Mouse (Mus musculus): ENCODE measurements around the gene Nup88. TPM values are rescaled to one million over a fixed set of nuclear protein-coding genes. Genes with fewer than 3 reads are reported as not detected.
A peak's percentile ranks its signal among the peaks of the same experiment; 100 is the strongest.

Nup88 gene
- polyA plus RNA-seq, 1 experiment from 2014 or later = 180 TPM

DNA sequence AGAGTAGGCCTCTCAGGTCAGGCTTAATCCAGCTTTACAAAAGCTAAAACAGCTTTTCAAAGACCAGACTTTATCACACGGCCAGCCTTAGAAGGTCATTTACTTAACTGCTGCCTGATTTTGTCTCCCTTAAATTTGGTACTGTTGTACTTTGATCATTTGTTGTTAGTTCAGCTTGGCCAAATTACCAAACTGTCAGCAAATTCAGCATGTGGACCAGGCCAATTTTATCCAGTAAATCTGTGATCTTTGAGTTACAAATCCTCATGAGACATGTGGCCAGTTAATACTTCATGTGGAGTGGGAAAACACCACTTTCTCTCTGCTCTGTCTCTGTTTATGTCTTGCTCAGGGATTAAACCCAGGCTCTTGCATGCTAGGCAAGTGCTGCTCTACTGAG lies 2.8 kb upstream of the Nup88 start:
- peaks cover 13% of the 10 kb centered on the region for H3K36me3 ChIP-seq (ENCODE audit: control insufficient read depth, insufficient read depth, low read length)
- 65% methylated on average over 1 of the region's 1 CpGs for WGBS

DNA sequence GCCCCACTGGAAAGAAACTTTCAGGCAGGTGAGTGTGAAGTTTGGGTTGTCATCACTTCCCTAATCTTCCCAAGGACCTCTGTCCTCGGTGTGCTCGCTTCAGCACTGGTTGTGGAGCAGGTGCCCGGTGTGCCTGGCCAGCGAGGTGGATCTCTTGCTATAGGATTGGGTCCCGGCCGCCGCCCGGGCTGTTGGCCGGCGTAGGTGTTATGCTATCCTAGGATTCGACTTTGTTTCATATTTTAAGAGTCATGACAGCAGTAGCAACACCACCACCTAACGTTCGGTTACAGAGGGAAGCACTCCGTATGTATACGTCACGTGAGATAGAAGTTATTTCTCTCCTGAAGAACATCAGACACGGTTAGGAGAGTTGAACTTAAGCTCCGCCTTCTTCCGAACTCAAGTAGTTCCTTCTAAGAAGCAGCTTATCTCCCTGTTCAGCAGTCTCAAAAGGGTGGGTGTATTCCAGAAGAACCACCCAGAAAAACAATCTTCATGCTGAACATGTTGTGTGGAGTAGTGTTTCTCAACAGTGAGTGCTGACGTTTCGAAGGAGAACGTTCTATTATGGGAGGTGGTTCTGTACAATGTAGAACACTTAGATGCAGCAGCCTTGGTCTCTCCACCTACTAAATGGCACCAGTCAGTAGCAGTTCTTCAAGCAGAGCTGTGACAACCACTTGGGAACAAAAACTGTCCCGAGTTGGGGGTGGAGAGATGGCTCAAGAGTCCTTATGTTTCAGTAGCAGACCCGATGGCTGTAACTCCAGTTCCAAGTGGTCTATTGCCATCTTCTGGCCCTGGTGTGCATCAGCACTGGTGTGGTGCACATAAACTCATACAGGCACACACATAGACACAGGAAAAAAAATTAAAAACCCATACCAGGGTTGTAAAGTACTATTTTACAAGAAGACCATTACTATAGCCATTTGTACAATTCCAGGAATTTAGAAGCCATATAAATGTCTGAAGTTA lies 1.1 kb upstream of the Nup88 start:
- Histone ChIP-seq H3K27me3 (ENCODE audit: control insufficient read depth, insufficient read depth, low read length) (no peaks in the 10 kb centered on the region), H3K9ac (ENCODE audit: low read length) (peak overlapping the region; percentile 71), H3K4me1 (ENCODE audit: control insufficient read depth, insufficient read depth, low read length) (peaks cover 12% of the 10 kb centered on the region), H3K36me3 (ENCODE audit: control insufficient read depth, insufficient read depth, low read length) (0 out of 2 replicates have a peak, but pooled peaks cover 6% of the 10 kb centered on the region), H3K27ac (ENCODE audit: low read depth, low read length) (peak overlapping the region; percentile 80; the same call in 1 of the 2 replicates), H3K4me2 (peak overlapping the region; percentile 90), H3K4me3 (ENCODE audit: low read depth, low read length) (peak overlapping the region; percentile 90), H3K9me3 (ENCODE audit: control insufficient read depth, low read length) (no peaks in the 10 kb centered on the region)
- no peak for DNase-seq (ENCODE audit: low spot score, missing footprints)
- WGBS = 18% methylated on average over 24 of the region's 24 CpGs
- ATAC-seq (ENCODE audit: low FRiP score) = no peak; the same call in 1 of the 2 replicates

More for the DNA sequence above, 2.8 kb upstream of the Nup88 start:
- H3K27ac ChIP-seq (ENCODE audit: low read depth, low read length) = no peak overlapping the region
- H3K4me1 ChIP-seq (ENCODE audit: control insufficient read depth, insufficient read depth, low read length) = peaks cover 10% of the 10 kb centered on the region
- no peaks in the 10 kb centered on the region for H3K27me3 ChIP-seq (ENCODE audit: control insufficient read depth, insufficient read depth, low read length)
- H3K4me2 ChIP-seq = no peak overlapping the region
- no peak overlapping the region for H3K9ac ChIP-seq (ENCODE audit: low read length)
- no peak overlapping the region for H3K4me3 ChIP-seq (ENCODE audit: low read depth, low read length)
- DNase-seq (ENCODE audit: low spot score, missing footprints) (no peak), ATAC-seq (ENCODE audit: low FRiP score) (no peak)
- H3K9me3 ChIP-seq (ENCODE audit: control insufficient read depth, low read length) = no peaks in the 10 kb centered on the region

DNA sequence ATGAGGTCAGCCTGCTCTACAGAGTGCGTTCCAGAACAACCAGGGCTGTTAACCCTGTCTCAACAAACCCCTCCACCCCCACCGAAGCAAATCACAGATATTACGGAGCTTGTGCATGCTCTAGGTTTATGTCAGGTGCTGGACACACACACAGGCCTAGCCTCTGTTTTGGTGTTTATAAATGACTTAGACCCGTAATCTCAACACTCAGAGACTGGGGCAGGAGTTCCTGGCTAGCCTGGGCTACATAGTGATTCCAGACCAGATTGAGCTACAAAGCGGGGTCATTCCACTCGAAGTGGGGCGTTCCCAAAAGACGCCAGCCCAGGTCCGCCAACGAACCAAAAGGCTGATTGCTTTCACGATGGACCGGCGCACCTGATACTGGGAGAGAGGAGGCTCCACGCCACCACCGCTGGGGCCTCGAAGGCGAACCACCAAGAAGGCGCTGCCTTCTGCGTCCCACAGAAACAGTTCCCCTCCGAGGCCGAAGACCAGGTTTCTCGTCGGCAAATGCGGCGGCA lies 440 bp downstream of the Nup88 start:
- WGBS = 1% methylated on average over 25 of the region's 25 CpGs
- Histone ChIP-seq H3K27ac (ENCODE audit: low read depth, low read length) (peak overlapping the region; percentile 58), H3K9me3 (ENCODE audit: control insufficient read depth, low read length) (no peaks in the 10 kb centered on the region), H3K9ac (ENCODE audit: low read length) (peak overlapping the region; percentile 88), H3K4me3 (ENCODE audit: low read depth, low read length) (peak overlapping the region; percentile 90), H3K4me2 (peak overlapping the region; percentile 76), H3K27me3 (ENCODE audit: control insufficient read depth, insufficient read depth, low read length) (no peaks in the 10 kb centered on the region), H3K36me3 (ENCODE audit: control insufficient read depth, insufficient read depth, low read length) (peaks cover 16% of the 10 kb centered on the region), H3K4me1 (ENCODE audit: control insufficient read depth, insufficient read depth, low read length) (peaks cover 12% of the 10 kb centered on the region)
- DNase-seq (ENCODE audit: low spot score, missing footprints) = peak; percentile 92
- ATAC-seq (ENCODE audit: low FRiP score) = peak; percentile 20

DNA sequence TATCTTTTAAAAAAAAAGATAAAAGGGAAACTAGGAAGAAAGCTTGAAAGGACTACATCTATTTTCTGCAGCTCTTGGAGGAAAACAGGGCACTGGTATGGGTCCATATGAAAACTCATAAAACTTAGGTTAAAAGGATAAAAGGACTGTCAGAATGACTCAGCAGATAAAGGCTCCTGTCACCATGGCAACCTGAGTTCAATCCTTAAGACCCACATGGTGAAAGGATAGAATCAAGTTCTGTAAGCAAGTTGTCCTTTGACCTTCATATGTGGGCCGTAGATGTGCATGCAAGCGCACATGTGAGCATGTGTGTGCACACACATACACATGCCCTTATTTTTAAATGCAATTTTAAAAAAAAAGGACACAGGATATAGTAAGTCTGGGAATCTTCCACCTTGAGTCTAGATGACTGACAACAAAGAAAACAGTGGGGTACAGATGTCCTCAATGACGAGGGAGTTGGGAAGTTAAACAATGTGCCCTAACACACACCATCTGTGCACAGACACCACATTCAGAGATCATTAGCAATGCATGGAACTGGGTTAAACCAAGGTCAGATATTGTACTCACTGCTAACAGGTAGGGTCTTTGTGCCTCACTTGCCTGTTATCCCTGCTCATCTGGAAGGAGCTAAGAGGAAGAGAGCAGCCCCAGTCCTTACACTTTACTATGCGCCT lies 5.4 kb downstream of the Nup88 start:
- ATAC-seq (ENCODE audit: low FRiP score) = no peak
- no peak overlapping the region for H3K4me2 ChIP-seq
- H3K9ac ChIP-seq (ENCODE audit: low read length) = no peak overlapping the region
- H3K27ac ChIP-seq (ENCODE audit: low read depth, low read length) = no peak overlapping the region
- H3K4me3 ChIP-seq (ENCODE audit: low read depth, low read length) = no peak overlapping the region
- H3K9me3 ChIP-seq (ENCODE audit: control insufficient read depth, low read length) = no peaks in the 10 kb centered on the region
- H3K27me3 ChIP-seq (ENCODE audit: control insufficient read depth, insufficient read depth, low read length) = no peaks in the 10 kb centered on the region
- peaks cover 12% of the 10 kb centered on the region for H3K4me1 ChIP-seq (ENCODE audit: control insufficient read depth, insufficient read depth, low read length)
- DNase-seq (ENCODE audit: low spot score, missing footprints) = no peak
- 77% methylated on average over 4 of the region's 4 CpGs for WGBS
- H3K36me3 ChIP-seq (ENCODE audit: control insufficient read depth, insufficient read depth, low read length) = peaks cover 17% of the 10 kb centered on the region

- Histone ChIP-seq H3K9ac (ENCODE audit: low read length) (no peak overlapping the region), H3K27me3 (ENCODE audit: control insufficient read depth, insufficient read depth, low read length) (no peaks in the 10 kb centered on the region), H3K4me1 (ENCODE audit: control insufficient read depth, insufficient read depth, low read length) (no peaks in the 10 kb centered on the region), H3K4me2 (no peak overlapping the region), H3K9me3 (ENCODE audit: control insufficient read depth, low read length) (no peaks in the 10 kb centered on the region), H3K4me3 (ENCODE audit: low read depth, low read length) (no peak overlapping the region), H3K27ac (ENCODE audit: low read depth, low read length) (no peak overlapping the region), H3K36me3 (ENCODE audit: control insufficient read depth, insufficient read depth, low read length) (peaks cover 24% of the 10 kb centered on the region)
- no peak for DNase-seq (ENCODE audit: low spot score, missing footprints)
- ATAC-seq (ENCODE audit: low FRiP score) = no peak
- 91% methylated on average over 5 of the region's 5 CpGs for WGBS
These were observed 8.8 kb downstream of the Nup88 start for GRCm38 (mm10) chr11:70960786-70961554.

- Histone ChIP-seq H3K36me3 (ENCODE audit: control insufficient read depth, insufficient read depth, low read length) (peaks cover 27% of the 10 kb centered on the region; the same call in 1 of the 2 replicates), H3K27ac (ENCODE audit: low read depth, low read length) (no peak overlapping the region), H3K4me1 (ENCODE audit: control insufficient read depth, insufficient read depth, low read length) (no peaks in the 10 kb centered on the region), H3K4me2 (no peak overlapping the region), H3K4me3 (ENCODE audit: low read depth, low read length) (no peak overlapping the region), H3K9ac (ENCODE audit: low read length) (no peak overlapping the region), H3K27me3 (ENCODE audit: control insufficient read depth, insufficient read depth, low read length) (no peaks in the 10 kb centered on the region), H3K9me3 (ENCODE audit: control insufficient read depth, low read length) (no peaks in the 10 kb centered on the region)
- WGBS = 91% methylated on average over 4 of the region's 4 CpGs
- DNase-seq (ENCODE audit: low spot score, missing footprints) (no peak), ATAC-seq (ENCODE audit: low FRiP score) (no peak)
These were observed 15.1 kb downstream of the Nup88 start for GRCm38 (mm10) chr11:70954711-70955110.

DNA sequence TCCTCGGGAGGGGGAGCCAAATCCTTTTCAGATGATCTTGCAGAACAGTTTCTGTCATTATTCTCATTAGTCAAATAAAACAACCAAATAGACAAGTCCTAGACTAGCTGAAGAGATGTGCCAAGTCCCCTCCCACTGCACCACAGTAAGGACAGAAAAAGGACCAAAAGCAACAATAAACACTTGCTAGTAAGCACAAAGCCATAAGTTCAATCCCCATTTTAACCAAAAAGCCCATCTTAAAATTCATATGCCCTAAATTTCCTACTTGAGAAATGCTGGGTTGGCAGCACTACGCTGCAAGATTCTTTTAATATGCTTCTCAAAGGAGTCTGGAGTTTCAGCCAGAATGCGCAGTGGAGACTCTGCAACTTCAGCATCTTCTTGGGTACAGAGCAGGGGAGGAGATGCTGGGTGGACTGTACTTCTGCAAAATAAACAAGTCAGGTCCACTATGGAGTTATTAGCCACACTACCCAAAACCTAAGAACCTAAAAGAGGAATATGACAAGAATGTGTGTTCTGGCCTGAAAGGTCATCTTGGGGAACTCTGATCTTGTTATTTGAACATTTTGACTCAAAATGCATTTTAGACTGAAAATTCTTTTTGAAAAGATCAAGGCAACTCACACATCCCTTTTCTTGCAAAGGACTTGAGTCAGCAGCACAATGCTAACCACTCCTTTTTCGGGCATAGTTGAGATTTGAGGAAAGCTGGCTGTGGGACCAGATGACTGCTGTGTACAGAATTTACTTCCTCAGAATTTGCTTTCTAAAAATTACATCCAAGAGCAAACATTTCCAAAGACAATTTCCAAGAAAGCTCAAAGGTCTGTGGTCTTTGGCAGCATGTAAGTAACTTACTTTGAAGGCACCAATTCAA lies 24.6 kb downstream of the Nup88 start:
- DNase-seq (ENCODE audit: low spot score, missing footprints) = peak; percentile 78
- Histone ChIP-seq H3K9ac (ENCODE audit: low read length) (no peak overlapping the region), H3K9me3 (ENCODE audit: control insufficient read depth, low read length) (no peaks in the 10 kb centered on the region), H3K27me3 (ENCODE audit: control insufficient read depth, insufficient read depth, low read length) (no peaks in the 10 kb centered on the region), H3K4me1 (ENCODE audit: control insufficient read depth, insufficient read depth, low read length) (no peaks in the 10 kb centered on the region), H3K27ac (ENCODE audit: low read depth, low read length) (no peak overlapping the region), H3K36me3 (ENCODE audit: control insufficient read depth, insufficient read depth, low read length) (peaks cover 33% of the 10 kb centered on the region), H3K4me2 (no peak overlapping the region), H3K4me3 (ENCODE audit: low read depth, low read length) (no peak overlapping the region)
- ATAC-seq (ENCODE audit: low FRiP score) = no peak
- 92% methylated on average over 4 of the region's 4 CpGs for WGBS

GRCm38 (mm10) chr11:70943651-70944050 lies 26.1 kb downstream of the Nup88 start:
- Histone ChIP-seq H3K4me1 (ENCODE audit: control insufficient read depth, insufficient read depth, low read length) (no peaks in the 10 kb centered on the region), H3K9me3 (ENCODE audit: control insufficient read depth, low read length) (no peaks in the 10 kb centered on the region), H3K27ac (ENCODE audit: low read depth, low read length) (no peak overlapping the region), H3K4me3 (ENCODE audit: low read depth, low read length) (no peak overlapping the region), H3K36me3 (ENCODE audit: control insufficient read depth, insufficient read depth, low read length) (peaks cover 30% of the 10 kb centered on the region), H3K9ac (ENCODE audit: low read length) (no peak overlapping the region), H3K4me2 (no peak overlapping the region), H3K27me3 (ENCODE audit: control insufficient read depth, insufficient read depth, low read length) (no peaks in the 10 kb centered on the region)
- ATAC-seq (ENCODE audit: low FRiP score) = no peak
- no peak for DNase-seq (ENCODE audit: low spot score, missing footprints)
- 97% methylated on average over 7 of the region's 7 CpGs for WGBS
